ENCODE assay signal across 8 mouse cellular contexts in the genomic region with DNA sequence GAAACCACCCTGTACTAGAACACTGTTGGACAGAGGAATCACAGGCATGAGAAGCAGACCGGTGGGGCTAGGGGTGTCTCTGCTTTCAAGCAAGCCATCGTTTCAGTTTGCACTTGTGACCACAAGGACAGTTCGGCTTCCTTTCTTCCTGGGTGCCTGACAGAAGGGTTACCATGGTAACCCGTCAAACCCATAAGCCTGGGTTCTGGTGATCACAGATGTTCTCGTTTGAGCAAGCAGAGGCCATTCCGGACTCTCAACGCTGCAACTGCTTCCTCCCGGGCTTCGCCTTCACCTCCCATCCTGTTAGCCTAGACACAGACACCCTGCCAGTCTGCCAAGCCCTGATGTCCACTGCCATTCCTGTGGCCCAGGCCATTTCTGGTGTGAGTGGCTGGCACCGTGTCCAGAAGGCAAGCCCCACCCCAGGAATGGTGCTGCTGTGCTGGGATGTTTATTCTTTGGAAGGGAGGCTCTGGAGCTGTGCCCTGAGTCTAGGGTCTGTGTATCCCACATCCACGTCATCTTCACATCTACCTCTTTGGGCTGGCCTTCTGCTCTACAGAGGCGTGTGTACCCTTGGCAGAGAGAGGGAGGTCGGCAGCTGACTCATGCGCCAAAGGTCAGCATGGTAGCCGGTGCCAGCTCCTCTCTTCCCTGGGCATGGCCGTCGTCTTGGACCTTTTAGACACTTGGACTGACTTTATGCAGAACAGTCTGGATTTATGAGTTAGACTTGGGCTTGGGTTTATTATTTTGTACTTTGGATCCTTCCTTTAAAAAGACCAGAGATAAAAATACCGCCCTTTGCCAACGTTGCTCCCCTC.
DNase-seq lines count a peak whose midpoint lies in the region; ATAC-seq and TF ChIP-seq lines count a peak whose summit lies in the region.

No protein-coding gene starts in this region.

- ATAC-seq in heart, embryonic 16.5 days (replicated peaks; ENCODE audit: extremely low read depth, insufficient read depth, low FRiP score), result no peak
- ATAC-seq in stomach, postnatal 0 days (ENCODE audit: low FRiP score, low TSS enrichment), result peak; percentile 61

- H3K4me2 ChIP-seq in heart, embryonic 16.5 days (ENCODE audit: low read depth, low read length), result no peak overlapping the region
- no peak overlapping the region for H3K4me2 ChIP-seq in stomach, postnatal 0 days (replicated peaks; ENCODE audit: low read depth)

- TF ChIP-seq POLR2A in thymus, adult 2 months (IDR thresholded peaks at IDR 0.05; ENCODE audit: control insufficient read depth, extremely low read depth, insufficient read depth, low read length, poor library complexity), result no peak
- no peak for TF ChIP-seq POLR2A in cerebellum, adult 2 months (IDR thresholded peaks at IDR 0.05; ENCODE audit: borderline replicate concordance, insufficient read depth, low read length)

- peaks cover 50% of the 10 kb centered on the region for H3K4me1 ChIP-seq in heart, embryonic 16.5 days (ENCODE audit: control insufficient read depth, insufficient read depth, low read length)
- peaks cover 11% of the 10 kb centered on the region; the same call in 1 of the 2 replicates for H3K4me1 ChIP-seq in stomach, postnatal 0 days (replicated peaks; ENCODE audit: control insufficient read depth, insufficient read depth)
- peaks cover 10% of the 10 kb centered on the region for H3K4me1 ChIP-seq in thymus, adult 2 months (replicated peaks; ENCODE audit: control insufficient read depth, insufficient read depth, low read length)
- H3K4me1 ChIP-seq in cerebellum, adult 2 months (ENCODE audit: control insufficient read depth, insufficient read depth, low read length), result peaks cover 3% of the 10 kb centered on the region; the same call in 1 of the 2 replicates

- no peak overlapping the region for H3K4me3 ChIP-seq in heart, embryonic 16.5 days (ENCODE audit: low read length)
- no peak overlapping the region for H3K4me3 ChIP-seq in layer of hippocampus, adult 2 months
- H3K4me3 ChIP-seq in stomach, postnatal 0 days (ENCODE audit: low read depth, low read length), result no peak overlapping the region
- H3K4me3 ChIP-seq in thymus, adult 2 months (ENCODE audit: control insufficient read depth, insufficient read depth, low read length), result no peak overlapping the region
- no peak overlapping the region for H3K4me3 ChIP-seq in cerebellum, adult 2 months (replicated peaks; ENCODE audit: insufficient read depth, low read depth, low read length)

- no peaks in the 10 kb centered on the region for H3K9me3 ChIP-seq in heart, embryonic 16.5 days (replicated peaks; ENCODE audit: control insufficient read depth, low read length)
- H3K9me3 ChIP-seq in stomach, postnatal 0 days (ENCODE audit: control insufficient read depth, low read length), result no peaks in the 10 kb centered on the region

- no peaks in the 10 kb centered on the region for H3K36me3 ChIP-seq in heart, embryonic 16.5 days (ENCODE audit: control insufficient read depth, insufficient read depth)
- H3K36me3 ChIP-seq in stomach, postnatal 0 days (ENCODE audit: control insufficient read depth, insufficient read depth, low read length), result no peaks in the 10 kb centered on the region
- no peaks in the 10 kb centered on the region for H3K36me3 ChIP-seq in thymus, adult 2 months (ENCODE audit: control insufficient read depth, insufficient read depth, low read length)

- no peaks in the 10 kb centered on the region for H3K27me3 ChIP-seq in heart, embryonic 16.5 days (ENCODE audit: control insufficient read depth, insufficient read depth, low read length)
- H3K27me3 ChIP-seq in stomach, postnatal 0 days (ENCODE audit: control insufficient read depth, insufficient read depth, low read length), result no peaks in the 10 kb centered on the region
- no peaks in the 10 kb centered on the region for H3K27me3 ChIP-seq in thymus, adult 2 months (ENCODE audit: control insufficient read depth, insufficient read depth, low read length)
- no peaks in the 10 kb centered on the region for H3K27me3 ChIP-seq in cerebellum, adult 2 months (ENCODE audit: control insufficient read depth, insufficient read depth, low read length)

- no peak for DNase-seq in heart, postnatal 4 days
- DNase-seq in thymus, postnatal 4 days, result peak; percentile 13
- no peak for DNase-seq in thymus, postnatal 14 days
- DNase-seq in layer of hippocampus, adult 2 months (ENCODE audit: low spot score in 2 of 2), result no peak
- DNase-seq in stomach, postnatal 0 days (ENCODE audit: low spot score), result peak; percentile 53
- no peak for DNase-seq in thymus, adult 2 months
- no peak for DNase-seq in cerebellum, adult 2 months

- TF ChIP-seq EP300 in stomach, postnatal 0 days (optimal IDR thresholded peaks at IDR 0.05), result no peak

- WGBS in heart, embryonic 16.5 days, result 72% methylated on average over 19 of the region's 19 CpGs
- 56% methylated on average over 19 of the region's 19 CpGs for WGBS in stomach, postnatal 0 days
- 47% methylated on average over 19 of the region's 19 CpGs for WGBS in thymus, adult 2 months
- WGBS in cerebellum, adult 2 months, result 27% methylated on average over 19 of the region's 19 CpGs

- H3K9ac ChIP-seq in heart, embryonic 16.5 days (ENCODE audit: low read length), result no peak overlapping the region
- H3K9ac ChIP-seq in stomach, postnatal 0 days (ENCODE audit: low read length), result no peak overlapping the region

- 0 out of 2 replicates have a peak overlapping the region, but pooled peaks have one; percentile 5 for H3K27ac ChIP-seq in heart, embryonic 16.5 days (ENCODE audit: low read length)
- peak overlapping the region; percentile 28; the same call in 1 of the 2 replicates for H3K27ac ChIP-seq in layer of hippocampus, adult 2 months
- peak overlapping the region; percentile 35 for H3K27ac ChIP-seq in stomach, postnatal 0 days (replicated peaks)
- no peak overlapping the region for H3K27ac ChIP-seq in thymus, adult 2 months (ENCODE audit: control insufficient read depth, insufficient read depth, low read length)
- H3K27ac ChIP-seq in cerebellum, adult 2 months (ENCODE audit: insufficient read depth, low read length), result no peak overlapping the region

- TF ChIP-seq CTCF in layer of hippocampus, adult 2 months (conservative IDR thresholded peaks at IDR 0.05), result no peak
- no peak for TF ChIP-seq CTCF in stomach, postnatal 0 days (IDR thresholded peaks at IDR 0.05; ENCODE audit: low read depth)
- no peak for TF ChIP-seq CTCF in thymus, adult 2 months (IDR thresholded peaks at IDR 0.05; ENCODE audit: borderline replicate concordance, control insufficient read depth, extremely low read depth, insufficient read depth, low read length, poor library complexity)
- TF ChIP-seq CTCF in cerebellum, adult 2 months (IDR thresholded peaks at IDR 0.05; ENCODE audit: borderline replicate concordance, insufficient read depth, low read depth, low read length), result no peak

Comparison
In these comparisons a context has a peak if more than half of its experiments do, and no peak if none do; other contexts are left out.
1. DNase-seq: peak in thymus, postnatal 4 days (single experiment) and stomach, postnatal 0 days (single experiment); none in heart, postnatal 4 days (single experiment), thymus, postnatal 14 days (single experiment), layer of hippocampus, adult 2 months (0 of 2), thymus, adult 2 months (single experiment) and cerebellum, adult 2 months (0 of 2).
2. H3K27ac ChIP-seq: peak in heart, embryonic 16.5 days (single experiment), layer of hippocampus, adult 2 months (single experiment) and stomach, postnatal 0 days (single experiment); none in thymus, adult 2 months (single experiment) and cerebellum, adult 2 months (single experiment).